Mouse (Mus musculus) E14TG2a.4 (cell line): ENCODE data around the gene Dqx1.

ENCODE experiments used
- H3K27me3 ChIP-seq: 2 replicates; pipeline ENCODE4 v1.6.1; 2014; ENCODE audit warnings: low read length, control low read depth; ENCODE audit not compliant: insufficient read depth
- H3K36me3 ChIP-seq: 2 replicates; pipeline ENCODE4 v1.6.1; 2014; ENCODE audit warnings: low read length, control low read depth; ENCODE audit not compliant: insufficient read depth
- H3K4me1 ChIP-seq: replicated peaks from 2 replicates; pipeline ENCODE4 v1.6.1; 2014; ENCODE audit warnings: low read depth, low read length, control low read depth
- H3K4me3 ChIP-seq: replicated peaks from 2 replicates; pipeline ENCODE4 v1.5.1; 2014; ENCODE audit warnings: mild to moderate bottlenecking, low read length
- H3K9me3 ChIP-seq: 2 replicates; pipeline ENCODE4 v1.6.1; 2014; ENCODE audit warnings: low read length, control low read depth
- CTCF ChIP-seq: conservative IDR thresholded peaks from 2 replicates; pipeline ENCODE4 v1.5.1; 2014; ENCODE audit warnings: low read length
- NANOG ChIP-seq: IDR thresholded peaks from 2 replicates; pipeline ENCODE4 v1.6.1; 2014; ENCODE audit warnings: borderline replicate concordance, low read length, mixed read lengths
- POU5F1 ChIP-seq: IDR thresholded peaks from 2 replicates; pipeline ENCODE4 v1.6.1; 2014; ENCODE audit warnings: low read length, borderline replicate concordance

Gene Dqx1

GRCm38 (mm10) chr6:83070247-83070310 is 12.4 kb downstream of the Dqx1 start, which contains the start of gene Tlx2:
Tlx2 (minus strand) TSS chr6:83070293.
- Histone ChIP-seq H3K4me3 (peak within 1 kb of the TSS; percentile 70), H3K27me3 (peaks cover 93% of the 10 kb centered on the region), H3K9me3 (no peaks in the 10 kb centered on the region), H3K4me1 (peaks cover 59% of the 10 kb centered on the region), H3K36me3 (no peaks in the 10 kb centered on the region)
- no peak for TF ChIP-seq POU5F1
- no peak for TF ChIP-seq CTCF
- TF ChIP-seq NANOG = no peak

- H3K36me3 ChIP-seq = no peaks in the 10 kb centered on the region
- H3K4me1 ChIP-seq = peaks cover 56% of the 10 kb centered on the region
- TF ChIP-seq POU5F1 (no peak), NANOG (no peak), CTCF (no peak)
- no peaks in the 10 kb centered on the region for H3K9me3 ChIP-seq
- peak overlapping the region; percentile 70 for H3K4me3 ChIP-seq
- peaks cover 90% of the 10 kb centered on the region for H3K27me3 ChIP-seq
Observed at GRCm38 (mm10) chr6:83070311-83071219, 12.9 kb downstream of the Dqx1 start.

GRCm38 (mm10) chr6:83071220-83071619 is 13.6 kb downstream of the Dqx1 start:
- peaks cover 90% of the 10 kb centered on the region for H3K27me3 ChIP-seq
- TF ChIP-seq NANOG = no peak
- no peak for TF ChIP-seq POU5F1
- TF ChIP-seq CTCF = no peak
- no peaks in the 10 kb centered on the region for H3K36me3 ChIP-seq
- H3K4me3 ChIP-seq = peak overlapping the region; percentile 70
- no peaks in the 10 kb centered on the region for H3K9me3 ChIP-seq
- H3K4me1 ChIP-seq = peaks cover 50% of the 10 kb centered on the region

GRCm38 (mm10) chr6:83074979-83075378 is 17.3 kb downstream of the Dqx1 start:
- Histone ChIP-seq H3K9me3 (no peaks in the 10 kb centered on the region), H3K4me3 (no peak overlapping the region), H3K4me1 (peaks cover 41% of the 10 kb centered on the region), H3K27me3 (peaks cover 62% of the 10 kb centered on the region), H3K36me3 (peaks cover 7% of the 10 kb centered on the region)
- no peak for TF ChIP-seq NANOG
- no peak for TF ChIP-seq POU5F1
- TF ChIP-seq CTCF = no peak

- Histone ChIP-seq H3K27me3 (peaks cover 38% of the 10 kb centered on the region), H3K36me3 (peaks cover 32% of the 10 kb centered on the region), H3K4me3 (peak within 1 kb of the TSS; percentile 94), H3K4me1 (peaks cover 21% of the 10 kb centered on the region), H3K9me3 (no peaks in the 10 kb centered on the region)
- TF ChIP-seq POU5F1 (no peak), NANOG (no peak), CTCF (no peak)
Observed at GRCm38 (mm10) chr6:83077630-83078323, 20.1 kb downstream of the Dqx1 start, which contains the start of gene Pcgf1. Pcgf1 (plus strand) TSS chr6:83077869.

- H3K4me3 ChIP-seq = peak overlapping the region; percentile 94
Observed at GRCm38 (mm10) chr6:83078324-83078858, 20.7 kb downstream of the Dqx1 start.

GRCm38 (mm10) chr6:83080210-83080609 is 22.6 kb downstream of the Dqx1 start:
- no peak for TF ChIP-seq POU5F1
- no peak for TF ChIP-seq CTCF
- TF ChIP-seq NANOG = no peak
- Histone ChIP-seq H3K36me3 (peaks cover 34% of the 10 kb centered on the region), H3K4me3 (no peak overlapping the region), H3K27me3 (peaks cover 43% of the 10 kb centered on the region), H3K4me1 (peaks cover 21% of the 10 kb centered on the region), H3K9me3 (no peaks in the 10 kb centered on the region)

More at GRCm38 (mm10) chr6:83078324-83078858, 20.7 kb downstream of the Dqx1 start:
- H3K27me3 ChIP-seq = peaks cover 39% of the 10 kb centered on the region
- peaks cover 34% of the 10 kb centered on the region for H3K36me3 ChIP-seq
- H3K4me1 ChIP-seq = peaks cover 21% of the 10 kb centered on the region
- TF ChIP-seq NANOG = no peak
- peak; percentile 10; the same call in 1 of the 2 replicates for TF ChIP-seq CTCF
- no peaks in the 10 kb centered on the region for H3K9me3 ChIP-seq

- TF ChIP-seq POU5F1 (no peak), NANOG (no peak), CTCF (no peak)
Observed at GRCm38 (mm10) chr6:83083497-83083896, 25.9 kb downstream of the Dqx1 start.

More at GRCm38 (mm10) chr6:83083497-83083896, 25.9 kb downstream of the Dqx1 start:
- Histone ChIP-seq H3K9me3 (no peaks in the 10 kb centered on the region), H3K4me3 (no peak overlapping the region), H3K4me1 (peaks cover 36% of the 10 kb centered on the region), H3K27me3 (peaks cover 60% of the 10 kb centered on the region), H3K36me3 (peaks cover 34% of the 10 kb centered on the region)
